In genomic region chr7:112254233-112254632, GRCm38 (mm10) we compare ENCODE assay signal across 21 mouse cellular contexts.
"Had no signal": no experiment of that assay in that cellular context is flagged by ENCODE, and none has a peak within 500 bp of the region (broad histone marks: within the 10 kb centered on the region; RNA-seq: fewer than 3 reads in every experiment).

No protein-coding gene starts in this region.

- ATAC-seq: liver, postnatal 0 days; midbrain, embryonic 13.5 days; midbrain, embryonic 16.5 days had no signal

- H3K36me3 ChIP-seq: limb, embryonic 12.5 days; limb, embryonic 15.5 days; midbrain, embryonic 10.5 days; midbrain, embryonic 13.5 days; neural tube, embryonic 13.5 days; stomach, embryonic 15.5 days had no signal

- H3K4me2 ChIP-seq: limb, embryonic 12.5 days; limb, embryonic 15.5 days; liver, embryonic 11.5 days; midbrain, embryonic 13.5 days; neural tube, embryonic 13.5 days; stomach, embryonic 15.5 days had no signal

- H3K27ac ChIP-seq: limb, embryonic 12.5 days; limb, embryonic 15.5 days; liver, embryonic 14.5 days; midbrain, embryonic 10.5 days; midbrain, embryonic 13.5 days; neural tube, embryonic 13.5 days; stomach, embryonic 15.5 days had no signal

- H3K27me3 ChIP-seq: limb, embryonic 12.5 days; limb, embryonic 15.5 days; midbrain, embryonic 13.5 days; neural tube, embryonic 13.5 days; stomach, embryonic 15.5 days had no signal

- H3K4me3 ChIP-seq: limb, embryonic 12.5 days; limb, embryonic 15.5 days; megakaryocyte, embryonic 14.5 days; midbrain, embryonic 10.5 days; midbrain, embryonic 13.5 days; myocyte; neural tube, embryonic 13.5 days; stomach, embryonic 15.5 days had no signal

- H3K9ac ChIP-seq: limb, embryonic 12.5 days; limb, embryonic 15.5 days; liver, embryonic 14.5 days; liver, postnatal 0 days; midbrain, embryonic 13.5 days; neural tube, embryonic 13.5 days; stomach, embryonic 15.5 days had no signal

- H3K4me1 ChIP-seq: midbrain, embryonic 13.5 days; neural tube, embryonic 13.5 days had no signal

- DNase-seq: kidney, adult 18-20 months; kidney, adult 9 months; kidney, postnatal 14 days; kidney, postnatal 4 days; left cerebral cortex, postnatal 4 days; liver, postnatal 0 days; retina, postnatal 1 day; right cerebral cortex, postnatal 25 days; spleen, adult 18-20 months; thymus, postnatal 25 days had no signal

- H3K9me3 ChIP-seq: limb, embryonic 12.5 days; limb, embryonic 15.5 days; megakaryocyte, embryonic 14.5 days; midbrain, embryonic 10.5 days; midbrain, embryonic 13.5 days; neural tube, embryonic 13.5 days; stomach, embryonic 15.5 days had no signal
